ENCODE assay signal across 11 mouse cellular contexts in the genomic region with DNA sequence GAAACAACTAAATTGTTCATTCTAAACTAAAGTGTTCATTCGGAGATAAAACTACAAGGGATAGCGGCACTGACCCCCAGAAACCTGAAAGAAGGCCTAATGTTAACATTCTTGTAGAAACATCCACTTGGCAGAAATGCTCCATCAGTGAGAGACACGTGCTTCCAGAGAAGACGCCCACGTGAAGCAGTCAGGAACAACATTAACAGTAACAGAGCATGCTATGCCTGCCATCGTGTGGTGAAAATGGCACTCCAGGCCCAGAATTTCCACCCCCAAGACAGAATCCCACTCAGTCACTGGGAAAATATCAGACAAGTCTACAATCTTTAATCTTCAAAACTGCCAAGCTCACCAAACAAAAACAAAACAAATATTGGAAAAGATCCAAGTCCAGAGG.
DNase-seq lines count a peak whose midpoint lies in the region; ATAC-seq lines count a peak whose summit lies in the region.
"Had no signal": no experiment of that assay in that cellular context is flagged by ENCODE, and none has a peak within 500 bp of the region (broad histone marks: within the 10 kb centered on the region; RNA-seq: fewer than 3 reads in every experiment).

No protein-coding gene starts in this region.

- ATAC-seq in cerebellum, adult (ENCODE audit: insufficient number of reproducible peaks, low FRiP score, low TSS enrichment) = no peak
- ATAC-seq: activated CD4-positive, CD25-positive, alpha-beta regulatory T cell, adult 4 months; forebrain, embryonic 16.5 days had no signal

- DNase-seq in kidney, adult 18-20 months = peak; percentile 14
- DNase-seq in kidney, postnatal 10 days = no peak
- peak; percentile 31 to 50 for DNase-seq in kidney, postnatal 25 days
- DNase-seq in layer of hippocampus, adult 9-11 months = peak; percentile 73
- peak; percentile 73 for DNase-seq in right cerebral cortex, adult 18-20 months
- DNase-seq in urinary bladder, postnatal 4 days (ENCODE audit: low spot score in 2 of 2) = no peak
- no peak for DNase-seq in spleen, postnatal 36 days (ENCODE audit: low spot score in 2 of 2)
- DNase-seq: liver, embryonic 13.5 days had no signal

Comparison
In these comparisons a context has a peak if more than half of its experiments do, and no peak if none do; other contexts are left out.
1. DNase-seq: peak in kidney, adult 18-20 months (single experiment), kidney, postnatal 25 days (2 of 2), layer of hippocampus, adult 9-11 months (single experiment) and right cerebral cortex, adult 18-20 months (single experiment); none in kidney, postnatal 10 days (single experiment), urinary bladder, postnatal 4 days (0 of 2) and spleen, postnatal 36 days (0 of 2).